Mouse (Mus musculus): ENCODE measurements around the gene Lrrc73.

The Lrrc73 gene

GRCm38 (mm10) chr17:46259675-46260074, 6.3 kb downstream of the Lrrc73 start:
- in situ Hi-C loops (cut with MboI, MseI), result no loop called here

- in situ Hi-C loops (cut with MboI, MseI), result no loop called here
Measured at GRCm38 (mm10) chr17:46262201-46262694, 8.9 kb downstream of the Lrrc73 start.

- in situ Hi-C loops (cut with MboI, MseI), result no loop called here
Measured at GRCm38 (mm10) chr17:46265502-46265901, 12.2 kb downstream of the Lrrc73 start.

GRCm38 (mm10) chr17:46265918-46266618, 12.7 kb downstream of the Lrrc73 start:
- in situ Hi-C loops (cut with MboI, MseI), result no loop called here

- in situ Hi-C loops (cut with MboI, MseI), result no loop called here
Measured at GRCm38 (mm10) chr17:46266986-46267385, 13.7 kb downstream of the Lrrc73 start.

- in situ Hi-C loops (cut with MboI, MseI), result no loop called here
Measured at GRCm38 (mm10) chr17:46267511-46267910, 14.2 kb downstream of the Lrrc73 start.

GRCm38 (mm10) chr17:46268026-46268720, 14.8 kb downstream of the Lrrc73 start:
- in situ Hi-C loops (cut with MboI, MseI), result no loop called here

GRCm38 (mm10) chr17:46269771-46270534, 16.6 kb downstream of the Lrrc73 start:
- in situ Hi-C loops (cut with MboI, MseI), result no loop called here

- in situ Hi-C loops (cut with MboI, MseI), result no loop called here
Measured at GRCm38 (mm10) chr17:46272058-46272457, 18.7 kb downstream of the Lrrc73 start.

GRCm38 (mm10) chr17:46272675-46273074, 19.3 kb downstream of the Lrrc73 start:
- in situ Hi-C loops (cut with MboI, MseI), result no loop called here

- in situ Hi-C loops (cut with MboI, MseI), result no loop called here
Measured at GRCm38 (mm10) chr17:46273803-46274236, 20.5 kb downstream of the Lrrc73 start.

- in situ Hi-C loops (cut with MboI, MseI), result no loop called here
Measured at GRCm38 (mm10) chr17:46274465-46274864, 21.1 kb downstream of the Lrrc73 start.

- in situ Hi-C loops (cut with MboI, MseI), result no loop called here
Measured at GRCm38 (mm10) chr17:46275034-46275433, 21.7 kb downstream of the Lrrc73 start.

- in situ Hi-C loops (cut with MboI, MseI), result no loop called here
Measured at GRCm38 (mm10) chr17:46275506-46275905, 22.2 kb downstream of the Lrrc73 start.

- in situ Hi-C loops (cut with MboI, MseI), result no loop called here
Measured at GRCm38 (mm10) chr17:46277586-46277985, 24.3 kb downstream of the Lrrc73 start.

- in situ Hi-C loops (cut with MboI, MseI), result no loop called here
Measured at GRCm38 (mm10) chr17:46278011-46278765, 24.9 kb downstream of the Lrrc73 start.

- in situ Hi-C loops (cut with MboI, MseI), result no loop called here
Measured at GRCm38 (mm10) chr17:46282483-46283123, 29.3 kb downstream of the Lrrc73 start, which contains the start of gene Tjap1. Gene Tjap1 (minus strand): TSS chr17:46283026.

- in situ Hi-C loops (cut with MboI, MseI), result no loop called here
Measured at GRCm38 (mm10) chr17:46283140-46283539, 29.8 kb downstream of the Lrrc73 start.

GRCm38 (mm10) chr17:46283911-46284310, 30.6 kb downstream of the Lrrc73 start:
- in situ Hi-C loops (cut with MboI, MseI), result no loop called here

- in situ Hi-C loops (cut with MboI, MseI), result no loop called here
Measured at GRCm38 (mm10) chr17:46284653-46285052, 31.3 kb downstream of the Lrrc73 start.

- in situ Hi-C loops (cut with MboI, MseI), result no loop called here
Measured at GRCm38 (mm10) chr17:46285407-46285806, 32.1 kb downstream of the Lrrc73 start.

Data from T-helper 1 cell (primary cell).